Mouse (Mus musculus) gastrocnemius, adult 18-20 months (tissue): ENCODE measurements at regions not wholly inside any gene's neighbourhood (a gene's known extent, or its start where the extent isn't known, plus 50 kb on each side); places are given as distances from the start of the nearest gene placed in this dataset.

Source experiments
- DNase-seq: peaks from one replicate; pipeline ENCODE4 v3.0.0; 2021; ENCODE audit warnings: low spot score

GRCm38 (mm10) chr15:85634322-85635141 is 52.3 kb upstream of the Wnt7b start:
- peak; percentile 100 for DNase-seq

GRCm38 (mm10) chr15:85635425-85635824 is 53.2 kb upstream of the Wnt7b start:
- no peak for DNase-seq

GRCm38 (mm10) chr15:85639566-85639965 is 57.3 kb upstream of the Wnt7b start:
- DNase-seq = no peak

GRCm38 (mm10) chr15:85641120-85642080 is 59.1 kb upstream of the Wnt7b start:
- no peak for DNase-seq

GRCm38 (mm10) chr15:85645396-85645795 is 63.1 kb upstream of the Wnt7b start:
- DNase-seq = no peak

- DNase-seq = peak; percentile 81
Measured at GRCm38 (mm10) chr15:85645971-85646638, 63.8 kb upstream of the Wnt7b start.

GRCm38 (mm10) chr15:85646639-85647277 is 64.5 kb upstream of the Wnt7b start:
- DNase-seq = no peak

- DNase-seq = no peak
Measured at GRCm38 (mm10) chr15:85647593-85647992, 65.3 kb upstream of the Wnt7b start.

GRCm38 (mm10) chr15:85650241-85650640 is 68.0 kb upstream of the Wnt7b start:
- DNase-seq = no peak

GRCm38 (mm10) chr15:85651718-85652420 is 69.6 kb upstream of the Wnt7b start:
- DNase-seq = no peak

GRCm38 (mm10) chr15:85652431-85652830 is 70.2 kb upstream of the Wnt7b start:
- DNase-seq = no peak

- no peak for DNase-seq
Measured at GRCm38 (mm10) chr15:85652871-85653337, 70.6 kb upstream of the Wnt7b start.

GRCm38 (mm10) chr15:85653421-85654401 is 71.4 kb upstream of the Wnt7b start:
- DNase-seq = peak; percentile 88

- no peak for DNase-seq
Measured at GRCm38 (mm10) chr15:85654791-85655190, 72.5 kb upstream of the Wnt7b start.

GRCm38 (mm10) chr15:85655751-85656167 is 73.5 kb upstream of the Wnt7b start:
- no peak for DNase-seq

GRCm38 (mm10) chr15:85656852-85657251 is 74.6 kb upstream of the Wnt7b start:
- no peak for DNase-seq

GRCm38 (mm10) chr15:85657441-85657989 is 75.2 kb upstream of the Wnt7b start:
- DNase-seq = peak; percentile 77

GRCm38 (mm10) chr15:85658101-85658885 is 76.0 kb upstream of the Wnt7b start:
- DNase-seq = no peak
